Mouse (Mus musculus): ENCODE measurements around the gene Tssc4.

- TF ChIP-seq POLR2A (IDR thresholded peaks at IDR 0.05; ENCODE audit: borderline replicate concordance, low read depth, low read length) (no peak), CTCF (IDR thresholded peaks at IDR 0.05; ENCODE audit: low read depth, low read length) (no peak)
Observed at GRCm38 (mm10) chr7:143067469-143067868, 1.6 kb upstream of the Tssc4 start.

Measured in bone marrow macrophage, adult 2 months (primary cell).